Mouse (Mus musculus): ENCODE data around the gene Gpc6. TPM values are rescaled to one million over a fixed set of nuclear protein-coding genes. Genes with fewer than 3 reads are reported as not detected.
"Not testable (repeated sequence)": the region's sequence is repeated elsewhere in the genome, so short reads cannot be mapped to it uniquely, and the experiment has no call there.

Gene Gpc6
- total RNA-seq, 2 experiments from 2014 or later: 11.7 to 12.7 TPM

GRCm38 (mm10) chr14:117426116-117426515 is 501.0 kb downstream of the Gpc6 start:
- no peak for DNase-seq (ENCODE audit: extremely low spot score in 1 of 2, low spot score in 1 of 2)

GRCm38 (mm10) chr14:117427776-117428175 is 502.7 kb downstream of the Gpc6 start:
- DNase-seq (ENCODE audit: extremely low spot score in 1 of 2, low spot score in 1 of 2): no peak

GRCm38 (mm10) chr14:117435739-117436138 is 510.6 kb downstream of the Gpc6 start:
- DNase-seq (ENCODE audit: extremely low spot score in 1 of 2, low spot score in 1 of 2): no peak

GRCm38 (mm10) chr14:117446675-117447231 is 521.6 kb downstream of the Gpc6 start:
- not testable (repeated sequence) for DNase-seq (ENCODE audit: extremely low spot score in 1 of 2, low spot score in 1 of 2)

- no peak for DNase-seq (ENCODE audit: extremely low spot score in 1 of 2, low spot score in 1 of 2)
Observed at GRCm38 (mm10) chr14:117451391-117451991, 526.4 kb downstream of the Gpc6 start.

- no peak for DNase-seq (ENCODE audit: extremely low spot score in 1 of 2, low spot score in 1 of 2)
Observed at GRCm38 (mm10) chr14:117452150-117452549, 527.0 kb downstream of the Gpc6 start.

- no peak for DNase-seq (ENCODE audit: extremely low spot score in 1 of 2, low spot score in 1 of 2)
Observed at GRCm38 (mm10) chr14:117473378-117473777, 548.3 kb downstream of the Gpc6 start.

GRCm38 (mm10) chr14:117478879-117479278 is 553.8 kb downstream of the Gpc6 start:
- no peak for DNase-seq (ENCODE audit: extremely low spot score in 1 of 2, low spot score in 1 of 2)

GRCm38 (mm10) chr14:117487161-117487754 is 562.1 kb downstream of the Gpc6 start:
- no peak for DNase-seq (ENCODE audit: extremely low spot score in 1 of 2, low spot score in 1 of 2)

- DNase-seq (ENCODE audit: extremely low spot score in 1 of 2, low spot score in 1 of 2): no peak
Observed at GRCm38 (mm10) chr14:117490469-117490868, 565.4 kb downstream of the Gpc6 start.

- no peak for DNase-seq (ENCODE audit: extremely low spot score in 1 of 2, low spot score in 1 of 2)
Observed at GRCm38 (mm10) chr14:117495118-117495517, 570.0 kb downstream of the Gpc6 start.

GRCm38 (mm10) chr14:117498785-117499184 is 573.7 kb downstream of the Gpc6 start:
- DNase-seq (ENCODE audit: extremely low spot score in 1 of 2, low spot score in 1 of 2): no peak

GRCm38 (mm10) chr14:117499354-117499753 is 574.2 kb downstream of the Gpc6 start:
- DNase-seq (ENCODE audit: extremely low spot score in 1 of 2, low spot score in 1 of 2): no peak

- no peak for DNase-seq (ENCODE audit: extremely low spot score in 1 of 2, low spot score in 1 of 2)
Observed at GRCm38 (mm10) chr14:117514829-117515228, 589.7 kb downstream of the Gpc6 start.

GRCm38 (mm10) chr14:117519574-117519973 is 594.5 kb downstream of the Gpc6 start:
- DNase-seq (ENCODE audit: extremely low spot score in 1 of 2, low spot score in 1 of 2): peak in 1 of 2 experiments; percentile 3

- DNase-seq (ENCODE audit: extremely low spot score in 1 of 2, low spot score in 1 of 2): no peak
Observed at GRCm38 (mm10) chr14:117520706-117521105, 595.6 kb downstream of the Gpc6 start.

- no peak for DNase-seq (ENCODE audit: extremely low spot score in 1 of 2, low spot score in 1 of 2)
Observed at GRCm38 (mm10) chr14:117525133-117525532, 600.0 kb downstream of the Gpc6 start.

- no peak for DNase-seq (ENCODE audit: extremely low spot score in 1 of 2, low spot score in 1 of 2)
Observed at GRCm38 (mm10) chr14:117527053-117527452, 601.9 kb downstream of the Gpc6 start.

GRCm38 (mm10) chr14:117529439-117529838 is 604.3 kb downstream of the Gpc6 start:
- no peak for DNase-seq (ENCODE audit: extremely low spot score in 1 of 2, low spot score in 1 of 2)

GRCm38 (mm10) chr14:117552776-117553175 is 627.7 kb downstream of the Gpc6 start:
- no peak for DNase-seq (ENCODE audit: extremely low spot score in 1 of 2, low spot score in 1 of 2)

GRCm38 (mm10) chr14:117556715-117557320 is 631.7 kb downstream of the Gpc6 start:
- DNase-seq (ENCODE audit: extremely low spot score in 1 of 2, low spot score in 1 of 2): no peak

- no peak for DNase-seq (ENCODE audit: extremely low spot score in 1 of 2, low spot score in 1 of 2)
Observed at GRCm38 (mm10) chr14:117562146-117562545, 637.0 kb downstream of the Gpc6 start.

All from layer of hippocampus, postnatal 25 days (tissue).